Mouse (Mus musculus): ENCODE results near the gene Cabp2. TPM values are rescaled to one million over a fixed set of nuclear protein-coding genes. Genes with fewer than 3 reads are reported as not detected.

The Cabp2 gene
- polyA plus RNA-seq, 1 experiment from 2014 or later: not detected

DNA sequence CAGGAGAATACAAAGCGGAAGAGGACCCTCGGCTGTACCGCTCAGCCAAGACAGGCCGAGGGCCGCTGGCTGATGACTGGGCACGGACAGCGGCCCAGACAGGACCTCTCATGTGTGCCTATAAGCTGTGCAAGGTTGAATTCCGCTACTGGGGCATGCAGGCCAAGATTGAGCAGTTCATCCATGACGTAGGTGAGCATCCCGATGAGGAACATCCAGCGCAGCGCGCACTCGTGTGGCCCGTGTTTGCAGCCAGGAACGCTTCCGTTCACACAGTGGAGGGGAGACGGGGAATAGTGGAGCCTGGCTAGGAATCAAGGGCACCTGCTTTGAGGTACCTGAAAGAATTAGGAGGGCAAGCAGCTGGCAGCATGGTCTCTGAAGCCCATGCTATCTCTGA lies 21.9 kb downstream of the Cabp2 start:
- Histone ChIP-seq H3K4me3 (ENCODE audit: low read depth, low read length) (no peak overlapping the region), H3K9ac (ENCODE audit: low read depth, low read length) (no peak overlapping the region), H3K4me2 (no peak overlapping the region), H3K4me1 (ENCODE audit: control insufficient read depth, insufficient read depth, low read length) (peaks cover 18% of the 10 kb centered on the region), H3K27ac (ENCODE audit: low read depth, low read length) (no peak overlapping the region), H3K9me3 (replicated peaks; ENCODE audit: control insufficient read depth, low read length) (no peaks in the 10 kb centered on the region), H3K27me3 (ENCODE audit: control insufficient read depth, insufficient read depth, low read length) (peaks cover 34% of the 10 kb centered on the region), H3K36me3 (ENCODE audit: control insufficient read depth, insufficient read depth, low read length) (no peaks in the 10 kb centered on the region)
- no peak for ATAC-seq (replicated peaks; ENCODE audit: insufficient number of reproducible peaks, low FRiP score, low TSS enrichment)
- 92% methylated on average over 18 of the region's 18 CpGs for WGBS (ENCODE audit: insufficient replicate concordance)

DNA sequence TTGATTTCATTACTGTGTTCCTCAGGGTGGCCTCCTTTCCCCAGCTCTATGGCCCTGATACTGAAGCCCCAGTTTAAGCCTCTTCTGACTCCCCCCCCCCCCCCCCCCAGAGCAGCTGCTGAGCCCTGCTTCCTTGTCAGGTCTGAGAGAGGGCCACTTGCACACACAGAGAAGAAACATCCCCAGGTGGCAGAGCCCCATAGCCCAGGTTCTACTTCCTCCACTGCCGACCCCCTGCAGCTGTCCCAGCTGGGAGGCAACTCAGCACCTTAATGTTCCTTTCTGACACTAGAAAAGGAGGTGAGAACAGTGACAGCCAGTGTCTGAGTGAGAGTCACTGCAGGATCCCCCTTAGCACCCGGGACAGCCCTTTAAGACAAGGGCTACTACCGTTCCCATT lies 22.4 kb downstream of the Cabp2 start:
- ATAC-seq (replicated peaks; ENCODE audit: insufficient number of reproducible peaks, low FRiP score, low TSS enrichment): no peak
- 44% methylated on average over 3 of the region's 3 CpGs for WGBS (ENCODE audit: insufficient replicate concordance)

DNA sequence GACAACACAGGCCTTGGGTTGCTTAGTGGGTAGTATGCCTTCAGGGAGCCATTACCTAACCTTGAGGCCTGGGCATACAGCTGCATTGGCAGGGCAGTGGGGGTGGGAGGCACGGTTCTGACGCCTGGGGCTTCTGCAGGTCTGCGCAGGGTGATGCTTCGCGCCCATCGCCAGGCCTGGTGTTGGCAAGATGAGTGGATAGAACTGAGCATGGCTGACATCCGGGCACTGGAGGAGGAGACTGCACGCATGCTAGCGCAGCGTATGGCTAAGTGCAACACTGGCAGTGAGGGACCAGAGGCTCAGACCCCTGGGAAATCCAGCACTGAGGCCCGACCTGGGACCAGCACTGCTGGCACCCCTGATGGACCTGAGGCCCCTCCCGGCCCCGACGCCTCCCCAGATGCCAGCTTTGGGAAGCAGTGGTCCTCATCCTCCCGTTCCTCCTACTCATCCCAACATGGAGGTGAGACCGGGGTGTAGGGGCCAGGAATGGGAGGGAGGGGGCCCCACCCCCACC lies 23.4 kb downstream of the Cabp2 start:
- H3K27ac ChIP-seq (ENCODE audit: low read depth, low read length): no peak overlapping the region
- H3K36me3 ChIP-seq (ENCODE audit: control insufficient read depth, insufficient read depth, low read length): no peaks in the 10 kb centered on the region

More for the DNA sequence above, 22.4 kb downstream of the Cabp2 start:
- H3K4me2 ChIP-seq: no peak overlapping the region
- no peak overlapping the region for H3K27ac ChIP-seq (ENCODE audit: low read depth, low read length)
- no peak overlapping the region for H3K9ac ChIP-seq (ENCODE audit: low read depth, low read length)
- no peaks in the 10 kb centered on the region for H3K36me3 ChIP-seq (ENCODE audit: control insufficient read depth, insufficient read depth, low read length)
- no peak overlapping the region for H3K4me3 ChIP-seq (ENCODE audit: low read depth, low read length)
- H3K9me3 ChIP-seq (replicated peaks; ENCODE audit: control insufficient read depth, low read length): no peaks in the 10 kb centered on the region
- peaks cover 15% of the 10 kb centered on the region for H3K4me1 ChIP-seq (ENCODE audit: control insufficient read depth, insufficient read depth, low read length)
- peaks cover 34% of the 10 kb centered on the region for H3K27me3 ChIP-seq (ENCODE audit: control insufficient read depth, insufficient read depth, low read length)

DNA sequence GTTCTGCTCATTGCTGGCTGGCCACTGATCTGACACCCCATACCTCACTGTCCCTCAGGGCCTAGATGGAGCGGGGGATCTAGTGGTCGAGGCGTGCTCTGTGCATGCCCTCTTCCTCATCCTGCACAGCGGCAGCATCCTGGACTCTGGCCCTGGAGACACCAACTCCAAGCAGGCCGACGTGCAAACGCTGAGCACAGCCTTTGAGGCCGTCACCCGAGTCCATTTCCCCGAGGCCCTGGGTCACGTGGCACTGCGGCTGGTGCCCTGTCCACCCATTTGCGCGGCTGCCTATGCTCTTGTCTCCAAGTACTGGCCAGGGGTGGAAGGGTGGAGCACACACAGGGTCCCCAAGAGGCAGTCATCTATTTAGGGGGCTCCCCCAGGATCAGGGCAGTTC lies 25.3 kb downstream of the Cabp2 start:
- ATAC-seq (replicated peaks; ENCODE audit: insufficient number of reproducible peaks, low FRiP score, low TSS enrichment): no peak
- Histone ChIP-seq H3K4me3 (ENCODE audit: low read depth, low read length) (no peak overlapping the region), H3K27ac (ENCODE audit: low read depth, low read length) (no peak overlapping the region), H3K4me1 (ENCODE audit: control insufficient read depth, insufficient read depth, low read length) (no peaks in the 10 kb centered on the region), H3K36me3 (ENCODE audit: control insufficient read depth, insufficient read depth, low read length) (no peaks in the 10 kb centered on the region), H3K27me3 (ENCODE audit: control insufficient read depth, insufficient read depth, low read length) (peaks cover 15% of the 10 kb centered on the region), H3K9me3 (replicated peaks; ENCODE audit: control insufficient read depth, low read length) (no peaks in the 10 kb centered on the region), H3K9ac (ENCODE audit: low read depth, low read length) (no peak overlapping the region), H3K4me2 (no peak overlapping the region)
- 83% methylated on average over 14 of the region's 14 CpGs for WGBS (ENCODE audit: insufficient replicate concordance)

More for the DNA sequence above, 23.4 kb downstream of the Cabp2 start:
- peaks cover 8% of the 10 kb centered on the region for H3K4me1 ChIP-seq (ENCODE audit: control insufficient read depth, insufficient read depth, low read length)
- ATAC-seq (replicated peaks; ENCODE audit: insufficient number of reproducible peaks, low FRiP score, low TSS enrichment): no peak
- H3K9me3 ChIP-seq (replicated peaks; ENCODE audit: control insufficient read depth, low read length): no peaks in the 10 kb centered on the region
- H3K27me3 ChIP-seq (ENCODE audit: control insufficient read depth, insufficient read depth, low read length): peaks cover 30% of the 10 kb centered on the region
- no peak overlapping the region for H3K4me3 ChIP-seq (ENCODE audit: low read depth, low read length)
- 82% methylated on average over 16 of the region's 16 CpGs for WGBS (ENCODE audit: insufficient replicate concordance)
- H3K9ac ChIP-seq (ENCODE audit: low read depth, low read length): no peak overlapping the region
- H3K4me2 ChIP-seq: no peak overlapping the region

DNA sequence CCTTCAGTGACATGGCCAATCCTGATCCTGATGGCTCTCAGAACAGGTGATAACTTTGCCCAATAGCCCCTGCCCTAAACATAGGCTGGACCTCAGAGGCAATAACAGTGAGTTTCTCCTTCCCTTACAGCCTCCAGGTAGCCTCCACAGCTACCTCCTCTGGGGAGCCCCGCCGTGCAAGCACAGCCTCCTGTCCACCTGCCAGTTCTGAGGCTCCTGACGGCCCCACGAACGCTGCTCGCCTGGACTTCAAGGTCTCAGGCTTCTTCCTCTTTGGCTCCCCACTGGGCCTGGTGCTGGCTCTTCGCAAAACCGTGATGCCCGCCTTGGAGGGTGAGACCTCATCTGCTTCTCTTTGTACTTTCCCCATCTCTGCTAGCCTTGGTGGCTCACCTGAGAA lies 27.2 kb downstream of the Cabp2 start:
- Histone ChIP-seq H3K9ac (ENCODE audit: low read depth, low read length) (no peak overlapping the region), H3K27me3 (ENCODE audit: control insufficient read depth, insufficient read depth, low read length) (no peaks in the 10 kb centered on the region), H3K4me3 (ENCODE audit: low read depth, low read length) (no peak overlapping the region), H3K27ac (ENCODE audit: low read depth, low read length) (no peak overlapping the region), H3K9me3 (replicated peaks; ENCODE audit: control insufficient read depth, low read length) (no peaks in the 10 kb centered on the region), H3K4me2 (no peak overlapping the region), H3K36me3 (ENCODE audit: control insufficient read depth, insufficient read depth, low read length) (peaks cover 5% of the 10 kb centered on the region), H3K4me1 (ENCODE audit: control insufficient read depth, insufficient read depth, low read length) (0 out of 2 replicates have a peak, but pooled peaks cover 1% of the 10 kb centered on the region)
- no peak for ATAC-seq (replicated peaks; ENCODE audit: insufficient number of reproducible peaks, low FRiP score, low TSS enrichment)
- WGBS (ENCODE audit: insufficient replicate concordance): 84% methylated on average over 9 of the region's 9 CpGs

DNA sequence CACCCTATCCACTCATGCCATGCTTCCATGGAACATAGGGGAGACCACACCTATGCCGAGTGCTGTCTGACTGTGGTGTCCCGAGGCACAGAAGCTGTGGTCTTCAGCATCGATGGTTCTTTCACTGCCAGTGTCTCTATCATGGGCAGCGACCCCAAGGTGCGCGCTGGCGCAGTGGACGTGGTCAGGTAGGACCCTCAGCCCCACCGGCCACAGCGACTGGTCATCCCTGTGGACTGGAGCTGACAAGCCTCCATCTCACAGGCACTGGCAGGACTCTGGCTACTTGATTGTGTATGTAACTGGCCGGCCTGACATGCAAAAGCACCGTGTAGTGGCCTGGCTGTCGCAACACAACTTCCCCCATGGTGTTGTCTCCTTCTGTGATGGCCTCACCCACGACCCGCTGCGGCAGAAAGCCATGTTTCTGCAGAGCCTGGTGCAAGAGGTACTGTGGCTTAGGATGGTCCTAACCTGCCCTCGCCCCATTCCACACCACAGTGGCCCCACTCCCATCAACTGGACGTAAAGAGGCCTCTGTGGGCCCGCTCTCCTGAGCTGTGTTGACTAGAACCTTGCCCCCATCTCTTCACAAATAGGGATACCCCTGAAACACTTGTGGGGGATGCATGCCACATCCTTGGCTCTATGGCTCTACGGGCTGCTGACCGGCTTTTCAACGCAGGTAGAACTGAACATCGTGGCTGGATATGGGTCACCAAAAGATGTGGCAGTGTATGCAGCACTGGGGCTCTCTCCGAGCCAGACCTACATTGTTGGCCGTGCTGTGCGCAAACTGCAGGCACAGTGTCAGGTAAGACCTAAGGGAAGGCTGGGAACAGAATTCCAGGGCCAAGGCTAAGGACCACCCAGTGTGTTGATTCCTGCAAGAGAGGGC lies 30.9 kb downstream of the Cabp2 start:
- Histone ChIP-seq H3K36me3 (ENCODE audit: control insufficient read depth, insufficient read depth, low read length) (peaks cover 20% of the 10 kb centered on the region), H3K4me1 (ENCODE audit: control insufficient read depth, insufficient read depth, low read length) (0 out of 2 replicates have a peak, but pooled peaks cover 9% of the 10 kb centered on the region), H3K9me3 (replicated peaks; ENCODE audit: control insufficient read depth, low read length) (no peaks in the 10 kb centered on the region), H3K9ac (ENCODE audit: low read depth, low read length) (no peak overlapping the region), H3K4me2 (no peak overlapping the region), H3K4me3 (ENCODE audit: low read depth, low read length) (no peak overlapping the region), H3K27ac (ENCODE audit: low read depth, low read length) (no peak overlapping the region), H3K27me3 (ENCODE audit: control insufficient read depth, insufficient read depth, low read length) (no peaks in the 10 kb centered on the region)
- ATAC-seq (replicated peaks; ENCODE audit: insufficient number of reproducible peaks, low FRiP score, low TSS enrichment): no peak
- WGBS (ENCODE audit: insufficient replicate concordance): 88% methylated on average over 26 of the region's 26 CpGs

DNA sequence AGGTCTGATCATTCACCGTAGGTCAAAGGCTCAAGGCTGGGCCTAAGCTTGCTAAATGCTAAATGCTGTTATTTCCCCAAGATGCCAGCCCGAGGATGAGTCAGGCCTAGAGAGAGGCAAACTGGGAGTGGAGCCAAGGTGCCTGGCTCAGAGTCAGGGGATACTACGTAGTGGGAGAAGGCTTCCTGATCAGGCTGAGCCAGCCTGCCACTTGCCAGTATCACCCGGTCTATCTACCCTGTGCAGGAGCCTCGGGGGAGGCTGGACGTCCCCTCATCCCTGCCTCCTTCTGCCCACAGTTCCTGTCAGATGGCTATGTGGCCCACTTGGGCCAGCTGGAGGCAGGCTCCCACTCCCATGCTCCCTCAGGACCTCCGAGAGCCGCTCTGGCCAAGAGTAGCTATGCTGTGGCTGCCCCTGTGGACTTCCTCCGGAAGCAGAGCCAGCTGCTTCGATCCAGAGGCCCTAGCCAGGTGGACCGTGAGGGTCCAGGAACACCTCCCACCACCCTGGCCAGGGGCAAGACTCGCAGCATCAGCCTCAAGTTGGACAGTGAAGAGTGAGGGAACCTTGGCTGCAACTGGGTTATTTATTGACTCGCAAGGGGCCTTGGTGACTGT lies 31.9 kb downstream of the Cabp2 start:
- ATAC-seq (replicated peaks; ENCODE audit: insufficient number of reproducible peaks, low FRiP score, low TSS enrichment): no peak
- H3K27me3 ChIP-seq (ENCODE audit: control insufficient read depth, insufficient read depth, low read length): no peaks in the 10 kb centered on the region
- H3K4me3 ChIP-seq (ENCODE audit: low read depth, low read length): no peak overlapping the region
- 0 out of 2 replicates have a peak, but pooled peaks cover 9% of the 10 kb centered on the region for H3K4me1 ChIP-seq (ENCODE audit: control insufficient read depth, insufficient read depth, low read length)
- H3K9ac ChIP-seq (ENCODE audit: low read depth, low read length): 0 out of 2 replicates have a peak overlapping the region, but pooled peaks have one; percentile 12
- H3K27ac ChIP-seq (ENCODE audit: low read depth, low read length): no peak overlapping the region; the same call in 1 of the 2 replicates
- WGBS (ENCODE audit: insufficient replicate concordance): 66% methylated on average over 13 of the region's 13 CpGs
- no peak overlapping the region for H3K4me2 ChIP-seq
- H3K9me3 ChIP-seq (replicated peaks; ENCODE audit: control insufficient read depth, low read length): no peaks in the 10 kb centered on the region
- peaks cover 20% of the 10 kb centered on the region for H3K36me3 ChIP-seq (ENCODE audit: control insufficient read depth, insufficient read depth, low read length)

DNA sequence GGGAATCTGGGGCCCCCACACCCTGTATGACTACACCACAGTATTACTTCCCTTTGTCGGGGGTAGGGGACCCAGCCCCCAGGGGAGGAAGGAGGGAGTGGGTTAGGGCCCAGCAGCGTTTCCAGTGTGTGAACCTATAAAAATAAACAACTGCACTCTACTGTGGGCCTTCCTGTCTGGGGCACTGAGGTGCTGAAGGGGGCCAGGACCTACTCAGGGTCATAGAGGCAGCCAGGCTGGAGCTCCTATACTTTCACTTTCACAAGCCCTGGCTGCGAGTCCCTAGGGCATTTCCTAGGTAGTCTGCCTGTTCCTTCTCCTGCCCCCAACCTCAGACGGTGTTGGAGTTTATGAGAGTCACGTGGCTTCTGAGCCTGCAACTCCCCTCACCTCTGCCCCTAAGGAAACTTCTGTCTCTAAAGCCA lies 32.4 kb downstream of the Cabp2 start:
- no peak for ATAC-seq (replicated peaks; ENCODE audit: insufficient number of reproducible peaks, low FRiP score, low TSS enrichment)
- Histone ChIP-seq H3K4me2 (no peak overlapping the region), H3K4me1 (ENCODE audit: control insufficient read depth, insufficient read depth, low read length) (0 out of 2 replicates have a peak, but pooled peaks cover 9% of the 10 kb centered on the region), H3K27ac (ENCODE audit: low read depth, low read length) (no peak overlapping the region; the same call in 1 of the 2 replicates), H3K4me3 (ENCODE audit: low read depth, low read length) (no peak overlapping the region), H3K27me3 (ENCODE audit: control insufficient read depth, insufficient read depth, low read length) (no peaks in the 10 kb centered on the region), H3K9ac (ENCODE audit: low read depth, low read length) (0 out of 2 replicates have a peak overlapping the region, but pooled peaks have one; percentile 12), H3K36me3 (ENCODE audit: control insufficient read depth, insufficient read depth, low read length) (peaks cover 20% of the 10 kb centered on the region), H3K9me3 (replicated peaks; ENCODE audit: control insufficient read depth, low read length) (no peaks in the 10 kb centered on the region)
- WGBS (ENCODE audit: insufficient replicate concordance): 43% methylated on average over 5 of the region's 5 CpGs
